Mouse (Mus musculus) left cerebral cortex, adult 2 months (tissue): ENCODE data around the gene Mcemp1. TPM values are rescaled to one million over a fixed set of nuclear protein-coding genes. Genes with fewer than 3 reads are reported as not detected.
A peak's percentile ranks its signal among the peaks of the same experiment; 100 is the strongest.

Experiments
- DNase-seq, 2 experiments: peaks; one replicate each; pipeline ENCODE4 v3.0.0; 2021 to 2022; ENCODE audit warnings: low spot score in 2 of 2, mixed read lengths in 1 of 2; ENCODE audit errors: extremely low spot score in 1 of 2
- H3K27ac ChIP-seq: fragments of 200-600 bp; 2 replicates; pipeline ENCODE4 v1.8.1; 2022
- H3K4me3 ChIP-seq: fragments of 200-600 bp; 2 replicates; pipeline ENCODE4 v1.8.1; 2022
- CTCF ChIP-seq: fragments of 200-600 bp; IDR thresholded peaks from 2 replicates; pipeline ENCODE4 v1.8.1; 2022; ENCODE audit warnings: antibody characterized with exemption, mild to moderate bottlenecking, moderate library complexity
- intact Hi-C: fragments of 180-260 bp; cut with DNase I; formaldehyde crosslinking; loops from one replicate; pipeline ENCODE4 v1.15.1; 2025
- total RNA-seq, 2 experiments: library from RNA; stranded (reverse); gene quantifications; 2 replicates each; pipeline ENCODE4 v1.2.3; 2021

Gene Mcemp1
- total RNA-seq, 2 experiments from 2014 or later: 0.23 to 0.37 TPM

DNA sequence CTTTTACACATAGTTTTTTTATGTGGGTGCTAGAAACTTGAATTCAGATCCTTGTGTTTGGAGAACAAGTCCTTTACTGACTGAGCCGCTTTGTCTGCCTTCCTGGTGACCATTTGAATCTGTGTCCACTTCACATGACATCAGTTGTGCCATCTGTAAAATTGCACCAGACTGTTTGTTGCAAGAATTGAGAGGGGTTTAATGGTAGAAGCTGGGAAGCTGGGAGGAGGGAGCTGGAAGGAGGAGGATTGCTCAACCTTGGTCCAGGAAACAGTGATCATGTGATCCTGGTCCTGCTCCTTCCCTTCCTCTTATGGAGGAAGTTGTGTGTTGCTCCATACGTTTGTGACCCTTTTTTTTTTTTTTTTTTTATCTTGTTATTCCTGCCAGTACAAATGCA, 17.3 kb upstream of the Mcemp1 start:
- intact Hi-C loops: no loop called here
- no peak overlapping the region for H3K4me3 ChIP-seq
- TF ChIP-seq CTCF: no peak
- no peak overlapping the region for H3K27ac ChIP-seq
- DNase-seq: no peak

DNA sequence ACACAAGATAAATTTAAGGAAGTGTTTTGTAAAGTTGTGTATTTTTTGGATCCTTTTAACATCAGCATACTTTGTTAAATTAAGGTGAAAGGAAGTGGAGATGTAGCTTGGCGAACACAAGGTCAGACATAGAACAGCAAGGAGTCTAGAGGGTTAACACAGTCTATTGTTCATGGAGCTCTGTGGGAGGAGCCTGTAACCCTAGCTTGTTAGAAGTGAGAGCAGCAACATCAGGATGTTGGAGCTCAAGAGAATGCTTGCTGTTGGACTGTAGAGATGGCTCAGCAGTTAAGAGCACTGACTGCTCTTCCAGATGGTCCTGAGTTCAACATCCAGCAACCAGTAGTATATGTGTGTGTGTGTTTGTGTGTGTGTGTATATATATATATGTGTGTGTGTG, 16.6 kb upstream of the Mcemp1 start:
- Histone ChIP-seq H3K27ac (no peak overlapping the region), H3K4me3 (no peak overlapping the region)
- no peak for DNase-seq
- TF ChIP-seq CTCF: no peak
- intact Hi-C loops: no loop called here

DNA sequence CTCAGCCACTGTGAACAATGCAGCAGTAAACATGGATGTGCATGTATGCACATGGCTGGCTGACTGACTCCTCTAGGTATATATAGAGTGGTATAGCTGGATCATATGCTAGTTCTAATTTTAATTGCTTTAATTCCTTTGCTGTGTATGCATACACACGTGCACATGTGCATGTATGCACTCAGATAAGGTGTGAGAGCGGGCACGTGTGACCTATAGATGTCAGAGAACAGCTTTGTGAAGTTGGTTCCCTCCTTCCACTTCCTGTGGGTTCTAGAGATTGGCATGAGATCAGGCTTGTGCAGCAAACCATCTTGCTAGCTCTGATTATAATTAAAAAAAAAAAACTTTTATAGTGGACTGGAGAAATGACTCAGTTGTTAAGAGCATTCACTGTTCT, 12.7 kb upstream of the Mcemp1 start:
- no peak for TF ChIP-seq CTCF
- no peak overlapping the region for H3K4me3 ChIP-seq
- intact Hi-C loops: no loop called here
- no peak overlapping the region for H3K27ac ChIP-seq
- DNase-seq: no peak

DNA sequence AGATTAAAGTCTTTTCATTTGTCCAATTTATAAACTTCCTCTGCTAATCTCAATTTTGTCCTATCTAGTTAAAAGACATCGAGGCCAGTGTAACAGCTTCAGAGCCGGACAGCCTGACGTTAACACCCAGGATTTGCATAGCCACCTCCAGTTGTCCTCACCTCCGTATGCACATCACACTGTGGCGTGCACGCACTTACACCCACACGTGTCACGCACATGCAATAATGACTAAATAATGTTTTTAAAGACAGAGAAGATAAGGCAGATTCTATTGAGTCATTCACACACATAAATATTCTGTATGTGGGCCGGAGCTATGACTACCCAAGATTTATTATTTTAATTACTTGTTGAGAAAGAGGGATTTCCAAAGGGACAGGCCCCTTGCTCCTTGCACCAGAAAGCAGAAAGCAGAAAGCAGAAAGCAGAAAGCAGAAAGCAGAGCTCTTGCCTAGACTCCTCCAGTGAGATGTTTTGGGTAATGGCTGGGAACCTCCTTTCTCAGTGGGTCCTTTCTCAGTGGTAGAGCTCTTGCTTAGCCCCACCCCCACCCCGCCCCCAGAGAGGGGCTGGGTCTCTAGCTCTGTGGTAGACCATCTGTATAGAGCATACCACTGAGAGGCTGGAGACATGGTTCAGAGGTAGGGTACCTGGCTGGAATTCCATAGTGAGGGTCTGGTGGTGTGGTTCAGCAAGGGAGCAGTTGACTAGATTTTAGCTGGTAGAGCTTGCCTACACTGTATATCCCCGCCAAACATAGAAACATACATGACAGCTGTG, 10.6 kb upstream of the Mcemp1 start:
- no peak for TF ChIP-seq CTCF
- no peak for DNase-seq

DNA sequence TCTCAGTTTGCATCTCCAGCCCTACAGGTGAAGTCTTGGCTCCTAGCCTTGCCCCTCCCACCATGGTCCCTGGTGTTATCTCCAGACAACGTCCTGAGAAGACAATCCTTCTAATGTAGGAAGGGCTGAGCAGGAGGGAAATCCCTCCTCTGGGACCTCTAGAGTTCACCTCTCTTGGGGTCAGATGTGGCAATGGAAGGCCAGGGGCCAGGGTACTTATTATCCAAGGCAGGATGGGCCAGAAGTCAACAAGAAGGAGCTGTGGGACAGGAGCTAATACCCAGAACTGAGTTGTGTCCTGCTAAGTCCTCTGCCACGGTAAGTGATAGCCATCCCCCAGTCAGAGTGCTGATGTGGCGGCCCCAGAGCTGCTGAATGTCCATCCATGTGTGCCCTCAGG, 10.0 kb upstream of the Mcemp1 start, which contains the start of gene Retn:
Retn (plus strand) TSS at position 245 of the 400 bp plus-strand sequence.
- DNase-seq: no peak

More for the DNA sequence above, 10.6 kb upstream of the Mcemp1 start:
- intact Hi-C loops: no loop called here
- Histone ChIP-seq H3K27ac (no peak overlapping the region), H3K4me3 (no peak overlapping the region)

DNA sequence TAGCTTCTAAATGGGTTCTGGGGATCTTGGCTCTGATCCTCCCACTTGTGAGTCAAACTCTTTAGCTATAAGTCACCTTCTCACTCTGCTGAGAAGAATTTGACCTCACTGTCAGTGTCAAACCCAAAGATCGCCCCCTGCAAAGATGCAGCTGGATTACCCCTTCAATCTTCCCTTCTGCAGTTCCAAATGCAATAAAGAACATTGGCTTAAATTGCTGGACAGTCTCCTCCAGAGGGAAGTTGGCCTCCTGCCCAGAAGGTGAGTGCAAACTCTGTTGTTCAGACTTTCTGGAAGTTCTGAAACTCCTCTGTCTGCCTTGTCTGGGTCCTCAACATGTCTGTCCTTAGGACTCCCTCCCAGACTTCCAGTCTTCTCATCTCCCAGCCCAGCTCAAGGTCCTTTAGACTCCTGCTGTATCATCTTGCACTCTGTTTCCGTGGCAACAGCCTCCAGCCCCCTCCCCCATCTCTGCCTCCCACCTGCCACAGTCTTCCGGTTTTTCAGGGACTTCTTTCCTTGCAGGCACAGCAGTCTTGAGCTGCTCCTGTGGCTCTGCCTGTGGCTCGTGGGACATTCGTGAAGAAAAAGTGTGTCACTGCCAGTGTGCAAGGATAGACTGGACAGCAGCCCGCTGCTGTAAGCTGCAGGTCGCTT, 8.7 kb upstream of the Mcemp1 start:
- Histone ChIP-seq H3K27ac (no peak overlapping the region), H3K4me3 (no peak overlapping the region)
- intact Hi-C loops: no loop called here
- no peak for TF ChIP-seq CTCF
- peak; percentile 35 to 49 for DNase-seq

More for the DNA sequence above, 10.0 kb upstream of the Mcemp1 start, which contains the start of gene Retn:
- H3K27ac ChIP-seq: no peak within 1 kb of the TSS
- TF ChIP-seq CTCF: no peak
- intact Hi-C loops: no loop called here
- H3K4me3 ChIP-seq: no peak within 1 kb of the TSS

DNA sequence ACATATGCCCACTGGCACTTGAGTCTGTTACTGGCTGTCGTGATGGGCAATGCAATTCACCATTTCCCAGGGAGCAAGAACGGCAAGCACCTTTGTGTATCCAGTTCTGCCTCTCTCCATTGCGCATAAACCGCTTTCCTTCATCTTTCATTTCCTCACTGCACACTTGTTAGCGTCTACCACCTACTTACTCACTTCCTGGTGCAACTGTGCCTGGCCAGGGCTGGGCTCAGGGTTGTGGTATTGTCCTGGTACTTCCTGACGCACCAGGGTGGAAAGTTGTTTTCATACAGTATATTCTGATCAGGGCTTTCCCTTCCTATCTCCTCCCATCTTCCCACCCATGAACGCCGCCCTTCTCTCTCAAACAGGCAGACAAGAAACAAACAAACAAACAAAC, 4.7 kb upstream of the Mcemp1 start:
- no peak for DNase-seq
- intact Hi-C loops: no loop called here
- no peak overlapping the region for H3K27ac ChIP-seq
- H3K4me3 ChIP-seq: no peak overlapping the region
- TF ChIP-seq CTCF: no peak

DNA sequence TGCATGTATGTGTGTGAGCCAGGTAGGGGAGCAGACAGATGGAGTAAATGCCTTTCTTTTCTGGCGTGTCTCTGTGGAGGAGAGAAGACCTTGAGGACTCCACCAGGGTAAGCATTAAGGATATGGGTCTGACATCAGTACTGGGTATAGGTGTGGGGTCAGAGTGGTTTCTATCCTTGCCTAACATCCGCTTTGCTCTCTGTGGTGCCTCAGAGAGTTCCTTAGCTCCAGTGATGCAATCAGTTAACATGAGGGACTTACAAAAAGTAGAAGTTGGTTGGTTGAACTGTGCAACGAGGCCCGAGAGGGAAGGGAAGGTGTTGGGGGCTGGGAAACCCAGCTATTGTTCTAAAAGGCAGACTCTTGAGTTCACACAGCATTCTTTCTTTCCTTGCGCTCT, 1.1 kb upstream of the Mcemp1 start:
- no peak overlapping the region for H3K27ac ChIP-seq
- no peak for TF ChIP-seq CTCF
- H3K4me3 ChIP-seq: no peak overlapping the region
- DNase-seq: no peak
- intact Hi-C loops: no loop called here

DNA sequence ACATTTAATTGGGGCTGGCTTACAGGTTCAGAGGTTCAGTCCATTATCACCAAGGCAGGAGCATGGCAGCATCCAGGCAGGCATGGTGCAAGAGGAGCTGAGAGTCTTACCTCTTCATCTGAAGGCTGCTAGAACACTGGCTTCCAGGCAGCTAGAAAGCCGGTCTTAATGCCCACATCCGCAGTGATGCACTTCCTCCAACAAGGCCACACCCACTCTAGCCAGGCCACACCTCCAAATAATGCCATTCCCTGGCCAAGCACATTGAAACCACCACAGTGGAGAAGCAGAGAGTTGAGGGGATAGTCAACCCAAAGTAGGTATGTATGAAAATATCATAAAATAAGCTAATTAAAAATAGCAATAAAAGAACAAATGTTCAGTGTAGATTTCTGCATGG, 4.8 kb downstream of the Mcemp1 start:
- no peak overlapping the region for H3K27ac ChIP-seq
- no peak overlapping the region for H3K4me3 ChIP-seq
- DNase-seq: no peak
- intact Hi-C loops: loop anchor here (10.0 kb wide), 1 partner anchor 316 kb away; the partner anchor contains the start of gene A430078G23Rik
- TF ChIP-seq CTCF: no peak

DNA sequence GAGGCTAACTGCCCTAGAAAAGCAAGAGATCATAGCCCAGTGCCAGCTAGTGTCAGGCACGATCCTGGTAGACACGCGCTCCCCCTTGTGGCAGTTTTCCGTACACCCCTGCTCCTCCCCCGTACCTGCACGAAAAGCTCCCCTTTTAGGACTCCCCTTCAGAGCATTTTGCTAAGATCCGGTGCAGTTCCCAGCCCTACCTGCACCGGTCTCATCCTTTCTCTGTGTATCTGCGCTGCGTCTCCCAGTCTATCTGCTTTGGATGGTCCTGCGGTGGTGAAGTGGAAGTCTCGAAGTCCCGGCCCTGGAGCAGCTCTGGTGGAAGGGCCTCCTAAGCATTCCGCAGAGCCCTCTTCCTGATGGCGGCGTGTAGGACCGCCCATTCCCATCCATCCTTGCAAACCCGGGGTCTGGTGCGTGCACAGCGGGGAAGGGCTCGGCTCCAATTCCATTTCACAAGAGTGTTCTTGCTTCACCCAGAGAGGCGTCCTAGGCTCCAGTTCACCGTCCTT, 6.5 kb downstream of the Mcemp1 start, which contains the start of gene Fcor:
Fcor (minus strand) TSS at position 383 of the 512 bp plus-strand sequence.
- peak within 1 kb of the TSS; percentile 91 for H3K27ac ChIP-seq
- intact Hi-C loops: loop anchor here (1.0 to 10.0 kb wide), 5 partner anchors 27 to 317 kb away; partner anchors contain the start of gene A430078G23Rik
- TF ChIP-seq CTCF: peak; percentile 92
- peak; percentile 86 to 92 for DNase-seq
- peak within 1 kb of the TSS; percentile 62 for H3K4me3 ChIP-seq

DNA sequence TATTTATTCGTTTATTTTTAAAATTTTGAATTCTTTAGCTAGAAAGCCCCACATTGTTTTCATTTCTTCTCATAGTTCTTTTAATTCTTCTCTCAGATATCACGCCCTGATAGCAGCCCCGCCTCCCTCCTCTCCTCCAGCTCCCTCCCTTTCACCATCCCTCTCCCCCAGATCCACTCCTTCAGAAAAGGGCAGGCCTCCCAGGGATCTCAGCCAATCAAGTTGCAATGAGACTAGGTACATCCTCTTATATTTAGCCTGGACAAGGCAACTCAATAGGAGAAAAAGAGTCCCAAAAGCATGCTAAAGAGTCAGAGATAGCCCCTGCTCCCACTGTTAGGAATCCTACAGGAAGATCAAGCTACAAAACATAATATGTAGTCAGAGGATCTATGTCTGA, 9.1 kb downstream of the Mcemp1 start:
- Histone ChIP-seq H3K27ac (no peak overlapping the region), H3K4me3 (no peak overlapping the region)
- no peak for TF ChIP-seq CTCF
- DNase-seq: no peak
- intact Hi-C loops: loop anchor here (10.0 kb wide), 1 partner anchor 320 kb away; the partner anchor contains the start of gene A430078G23Rik
